Mouse (Mus musculus): Measurements from ENCODE around the gene A3galt2.

Gene A3galt2

DNA sequence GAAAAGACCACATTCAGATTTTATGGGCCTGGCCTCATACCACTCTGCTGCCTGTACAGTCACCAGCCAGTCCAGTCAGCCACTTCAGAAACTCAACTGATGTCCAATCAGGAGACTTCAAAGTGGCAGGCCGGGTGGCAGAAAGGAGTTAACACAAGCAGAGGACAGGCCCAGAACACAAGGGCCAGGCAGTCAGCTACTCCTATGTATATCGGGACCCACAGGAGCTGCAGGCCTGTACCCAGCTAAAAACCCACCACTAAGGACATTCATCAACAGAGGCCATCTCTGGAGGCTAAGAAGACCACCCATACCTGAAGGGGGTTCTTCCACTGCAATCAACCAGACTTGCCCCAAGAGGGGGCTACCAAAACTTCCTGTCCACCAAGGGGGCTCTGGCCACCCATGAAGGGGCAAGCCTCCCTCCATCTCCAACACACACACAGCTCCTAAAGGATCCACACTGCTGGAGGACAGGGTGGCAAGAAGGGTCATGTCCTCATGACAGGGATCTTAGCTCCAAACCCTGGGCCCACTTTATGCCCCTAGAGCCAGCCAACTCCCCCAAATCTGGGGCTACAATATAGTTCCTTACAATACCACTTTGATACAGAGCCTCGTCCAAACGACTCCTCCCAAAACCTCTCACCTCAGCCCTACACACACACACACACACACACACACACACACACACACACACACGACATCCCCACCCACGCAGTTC is 49.4 kb downstream of the A3galt2 start:
- peak; percentile 45 for DNase-seq

DNA sequence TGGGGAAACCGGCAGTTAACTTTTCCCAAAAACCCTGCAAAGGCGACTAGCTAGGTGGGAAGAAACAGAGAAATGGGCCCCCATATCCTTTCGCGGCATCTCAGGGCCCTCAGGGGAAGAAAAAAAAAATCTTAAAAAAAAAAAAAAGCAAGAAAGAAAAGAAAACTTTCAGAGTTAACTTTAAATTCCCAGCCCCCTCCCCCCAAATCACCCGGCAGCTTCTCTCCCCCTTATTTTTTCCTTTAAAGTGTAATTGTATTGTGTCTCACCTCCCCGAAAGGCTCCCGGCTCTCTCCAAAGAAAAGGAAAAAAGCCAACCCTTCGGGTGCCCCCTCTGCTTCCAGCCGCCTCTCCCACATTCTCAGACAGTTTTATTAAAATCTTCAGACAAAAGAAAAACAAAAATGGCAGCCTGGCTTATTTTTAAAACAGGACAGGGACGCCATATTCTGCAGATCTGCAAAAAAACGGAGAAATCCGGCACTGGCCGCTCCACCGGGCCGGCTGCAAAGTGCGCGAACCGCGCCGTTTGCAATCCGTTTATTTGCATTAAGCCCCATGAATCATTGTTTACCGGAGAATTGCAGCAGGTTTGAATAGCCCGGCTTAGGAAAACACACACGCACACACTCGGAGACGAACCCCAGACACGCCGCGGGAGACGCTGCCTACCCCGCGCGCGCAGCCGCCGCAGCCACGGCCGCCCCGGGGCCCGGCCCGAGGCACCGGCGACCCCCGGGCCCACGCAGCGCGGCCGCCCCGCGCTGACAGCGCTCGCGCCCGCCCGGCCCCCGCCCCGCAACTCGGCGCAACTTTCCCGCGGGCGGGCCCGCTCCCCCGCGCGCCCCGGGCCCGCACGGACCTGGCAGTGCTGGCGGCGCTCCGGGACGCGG is 50.2 kb downstream of the A3galt2 start:
- peak; percentile 60 for DNase-seq

- DNase-seq, result peak; percentile 84
These were observed 51.1 kb downstream of the A3galt2 start, which contains the start of gene Zfp362 for GRCm38 (mm10) chr4:128806043-128806826. TSS of gene Zfp362 (minus strand) at chr4:128806045.

DNA sequence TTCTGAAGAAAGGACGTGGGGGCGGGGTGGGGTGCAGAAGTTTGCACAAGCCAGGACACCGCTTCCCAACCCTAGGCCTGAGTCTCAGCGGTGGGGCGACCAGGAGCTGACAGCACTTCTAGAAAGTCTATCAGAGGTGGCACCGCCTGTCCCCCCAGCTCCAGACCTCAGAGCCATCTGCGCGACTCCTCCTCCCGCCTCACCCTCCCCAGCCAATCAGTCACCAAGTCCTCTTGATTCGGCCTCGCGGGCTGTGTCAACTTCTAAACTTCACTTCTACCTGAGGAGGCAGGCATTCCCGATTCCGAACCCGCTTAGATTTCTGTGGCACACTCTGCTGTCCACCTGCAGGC is 51.6 kb downstream of the A3galt2 start:
- peak; percentile 61 for DNase-seq

DNA sequence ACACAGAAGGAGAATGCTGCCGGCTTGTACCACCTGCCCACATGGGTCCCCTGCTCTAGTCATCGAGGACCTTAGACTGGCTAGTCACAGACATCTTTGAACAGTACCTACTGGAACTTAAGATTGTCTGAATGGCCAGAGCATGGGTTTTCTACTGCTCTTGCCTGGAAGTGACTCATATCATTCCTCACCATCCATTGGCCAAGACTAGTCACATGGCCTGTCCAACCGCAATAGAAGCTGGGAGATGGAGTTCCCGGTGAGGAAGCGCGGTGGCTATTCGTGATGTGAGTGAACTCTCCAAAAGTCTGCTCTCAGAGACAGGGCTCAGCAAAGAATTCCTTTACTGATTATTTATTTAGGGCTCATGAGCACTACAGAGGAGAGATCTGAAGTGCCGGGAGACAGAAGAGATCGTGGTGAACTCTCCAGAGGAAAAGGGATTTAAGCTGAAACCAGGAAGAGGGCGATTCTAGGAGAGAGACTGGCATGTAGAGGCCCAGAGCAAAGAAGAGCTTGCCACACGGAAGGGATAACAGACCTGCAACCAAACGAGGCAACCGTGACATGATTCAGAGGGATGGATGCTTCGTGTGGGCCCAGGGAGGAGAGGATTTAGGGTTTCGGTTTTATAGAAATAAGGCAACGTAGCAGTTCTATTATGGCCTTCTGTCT is 56.4 kb downstream of the A3galt2 start:
- DNase-seq, result peak; percentile 67

- no peak for DNase-seq
These were observed 61.8 kb downstream of the A3galt2 start for GRCm38 (mm10) chr4:128817011-128817410.

Measured in thymus, postnatal 4 days (tissue).